8 mouse cellular contexts compared by ENCODE assay signal in genomic region chr13:28544003-28544818, GRCm38 (mm10).
A peak's percentile ranks its signal among the peaks of the same experiment; 100 is the strongest.
DNase-seq lines count a peak whose midpoint lies in the region; ATAC-seq and TF ChIP-seq lines count a peak whose summit lies in the region.

No protein-coding gene starts in this region.

- H3K4me1 ChIP-seq in liver, adult 2 months (ENCODE audit: control insufficient read depth, insufficient read depth, low read length) = no peaks in the 10 kb centered on the region
- H3K4me1 ChIP-seq in hindbrain, embryonic 13.5 days (replicated peaks) = peaks cover 25% of the 10 kb centered on the region
- H3K4me1 ChIP-seq in limb, embryonic 13.5 days = peaks cover 20% of the 10 kb centered on the region
- no peaks in the 10 kb centered on the region for H3K4me1 ChIP-seq in liver, postnatal 0 days (ENCODE audit: insufficient read depth)

- no peak for TF ChIP-seq CTCF in liver, adult 2 months (IDR thresholded peaks at IDR 0.05; ENCODE audit: low read depth, low read length)
- TF ChIP-seq CTCF in liver, postnatal 0 days (IDR thresholded peaks at IDR 0.05; ENCODE audit: low read depth) = no peak

- H3K36me3 ChIP-seq in liver, adult 2 months (ENCODE audit: control insufficient read depth, insufficient read depth, low read length) = no peaks in the 10 kb centered on the region
- H3K36me3 ChIP-seq in hindbrain, embryonic 13.5 days = no peaks in the 10 kb centered on the region
- peaks cover 12% of the 10 kb centered on the region for H3K36me3 ChIP-seq in limb, embryonic 13.5 days
- H3K36me3 ChIP-seq in liver, postnatal 0 days (replicated peaks; ENCODE audit: insufficient read depth, low read length) = no peaks in the 10 kb centered on the region

- WGBS in liver, adult 2 months = 71% methylated on average over 16 of the region's 17 CpGs
- 10% methylated on average over 17 of the region's 17 CpGs for WGBS in hindbrain, embryonic 13.5 days
- 17% methylated on average over 17 of the region's 17 CpGs for WGBS in limb, embryonic 13.5 days
- WGBS in liver, postnatal 0 days (ENCODE audit: insufficient replicate concordance) = 69% methylated on average over 15 of the region's 17 CpGs

- TF ChIP-seq EP300 in liver, postnatal 0 days (IDR thresholded peaks at IDR 0.05; ENCODE audit: low read depth) = no peak

- peak; percentile 8 for DNase-seq in liver, adult 2 months (ENCODE audit: extremely low read depth, low read depth, low spot score)
- DNase-seq in liver = no peak
- peak; percentile 92 for DNase-seq in embryo, embryonic 10.5 days (ENCODE audit: low spot score)
- peak; percentile 24 for DNase-seq in telencephalon, adult 2 months (ENCODE audit: low read depth, low spot score)
- no peak for DNase-seq in liver, postnatal 0 days
- DNase-seq in natural killer cell, adult 2 months (ENCODE audit: low spot score in 2 of 2) = no peak

- TF ChIP-seq POLR2A in liver, adult 2 months (IDR thresholded peaks at IDR 0.05; ENCODE audit: extremely low read depth, insufficient read depth, low read length) = no peak

- H3K9ac ChIP-seq in liver, adult 2 months (ENCODE audit: low read depth, low read length) = no peak overlapping the region
- H3K9ac ChIP-seq in hindbrain, embryonic 13.5 days = peak overlapping the region; percentile 63; the same call in 1 of the 2 replicates
- no peak overlapping the region for H3K9ac ChIP-seq in limb, embryonic 13.5 days
- H3K9ac ChIP-seq in liver, postnatal 0 days (replicated peaks) = no peak overlapping the region

- no peaks in the 10 kb centered on the region for H3K27me3 ChIP-seq in liver, adult 2 months (ENCODE audit: control insufficient read depth, insufficient read depth, low read length)
- H3K27me3 ChIP-seq in hindbrain, embryonic 13.5 days = no peaks in the 10 kb centered on the region
- no peaks in the 10 kb centered on the region for H3K27me3 ChIP-seq in limb, embryonic 13.5 days
- no peaks in the 10 kb centered on the region for H3K27me3 ChIP-seq in liver, postnatal 0 days (ENCODE audit: insufficient read depth, low read length)

- H3K79me2 ChIP-seq in liver, adult 2 months (ENCODE audit: control insufficient read depth, insufficient read depth, low read length) = no peaks in the 10 kb centered on the region

- H3K27ac ChIP-seq in liver, adult 2 months (replicated peaks; ENCODE audit: insufficient read depth, low read depth, low read length) = no peak overlapping the region
- H3K27ac ChIP-seq in hindbrain, embryonic 13.5 days = peak overlapping the region; percentile 91
- peak overlapping the region; percentile 58; the same call in 1 of the 2 replicates for H3K27ac ChIP-seq in limb, embryonic 13.5 days
- no peak overlapping the region for H3K27ac ChIP-seq in liver, postnatal 0 days (ENCODE audit: low read depth)

- peak; percentile 70 for ATAC-seq in hindbrain, embryonic 13.5 days (ENCODE audit: low FRiP score)
- peak; percentile 69 for ATAC-seq in limb, embryonic 13.5 days (ENCODE audit: low FRiP score, low read depth)
- ATAC-seq in liver, postnatal 0 days = no peak

- H3K4me2 ChIP-seq in hindbrain, embryonic 13.5 days = peak overlapping the region; percentile 46
- peak overlapping the region; percentile 39 for H3K4me2 ChIP-seq in limb, embryonic 13.5 days (replicated peaks)
- H3K4me2 ChIP-seq in liver, postnatal 0 days (ENCODE audit: low read depth, low read length) = no peak overlapping the region

- H3K9me3 ChIP-seq in hindbrain, embryonic 13.5 days = no peaks in the 10 kb centered on the region
- H3K9me3 ChIP-seq in limb, embryonic 13.5 days = no peaks in the 10 kb centered on the region
- H3K9me3 ChIP-seq in liver, postnatal 0 days (ENCODE audit: low read length) = no peaks in the 10 kb centered on the region

- H3K4me3 ChIP-seq in liver, adult 2 months (ENCODE audit: insufficient read depth, low read depth, low read length) = no peak overlapping the region
- peak overlapping the region; percentile 21 for H3K4me3 ChIP-seq in hindbrain, embryonic 13.5 days
- no peak overlapping the region for H3K4me3 ChIP-seq in limb, embryonic 13.5 days
- no peak overlapping the region for H3K4me3 ChIP-seq in liver, postnatal 0 days (ENCODE audit: low read depth, low read length)

Comparison
In these comparisons a context has a peak if more than half of its experiments do, and no peak if none do; other contexts are left out.
1. DNase-seq: peak in liver, adult 2 months (single experiment), embryo, embryonic 10.5 days (single experiment) and telencephalon, adult 2 months (single experiment); none in liver (single experiment), liver, postnatal 0 days (single experiment) and natural killer cell, adult 2 months (0 of 2).
2. H3K27ac ChIP-seq: peak in hindbrain, embryonic 13.5 days (single experiment) and limb, embryonic 13.5 days (single experiment); none in liver, adult 2 months (single experiment) and liver, postnatal 0 days (single experiment).